Mouse (Mus musculus) testis, postnatal 10 days (tissue): ENCODE data around the gene Susd5.

Source experiments
- DNase-seq: peaks from one replicate; pipeline ENCODE4 v3.0.0; 2021; ENCODE audit warnings: low spot score

Gene Susd5

GRCm38 (mm10) chr9:114057090-114057796 lies at the start of gene Susd5:
Gene Susd5 (plus strand): TSS chr9:114057140.
- no peak for DNase-seq

GRCm38 (mm10) chr9:114007850-114008350 lies 49.0 kb upstream of the Susd5 start:
- no peak for DNase-seq

GRCm38 (mm10) chr9:114009526-114009925 lies 47.4 kb upstream of the Susd5 start:
- no peak for DNase-seq

- no peak for DNase-seq
These were observed 45.7 kb upstream of the Susd5 start for GRCm38 (mm10) chr9:114011203-114011602.

- no peak for DNase-seq
These were observed 42.9 kb upstream of the Susd5 start for GRCm38 (mm10) chr9:114014034-114014433.

DNA sequence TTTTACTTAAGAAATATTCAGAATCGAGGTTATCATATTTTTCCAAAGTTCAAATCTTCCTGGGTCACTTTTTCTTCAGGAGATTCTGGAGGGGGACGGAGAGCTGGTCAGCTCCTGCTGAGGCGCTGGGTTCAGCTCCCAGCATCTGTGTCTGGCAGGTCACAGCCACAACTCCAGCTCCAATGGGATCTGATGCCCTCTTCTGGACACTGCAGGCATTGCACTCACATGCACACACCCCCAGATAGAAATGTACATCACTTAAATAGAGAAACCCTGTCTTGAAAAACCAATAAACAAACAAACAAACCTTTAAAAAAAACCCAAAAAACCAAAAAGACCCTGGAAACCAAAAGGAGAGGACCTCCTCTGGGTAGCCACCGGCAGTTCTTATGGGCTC lies 41.2 kb upstream of the Susd5 start:
- DNase-seq, result no peak

GRCm38 (mm10) chr9:114016402-114016801 lies 40.5 kb upstream of the Susd5 start:
- no peak for DNase-seq

- DNase-seq, result no peak
These were observed 37.8 kb upstream of the Susd5 start for GRCm38 (mm10) chr9:114019012-114019762.

GRCm38 (mm10) chr9:114022141-114022540 lies 34.8 kb upstream of the Susd5 start:
- no peak for DNase-seq

GRCm38 (mm10) chr9:114025182-114025581 lies 31.8 kb upstream of the Susd5 start:
- DNase-seq, result no peak

- no peak for DNase-seq
These were observed 31.1 kb upstream of the Susd5 start for GRCm38 (mm10) chr9:114025846-114026245.

- peak; percentile 83 for DNase-seq
These were observed 30.5 kb upstream of the Susd5 start for GRCm38 (mm10) chr9:114026261-114026934.

GRCm38 (mm10) chr9:114040945-114041344 lies 16.0 kb upstream of the Susd5 start:
- DNase-seq, result no peak

- DNase-seq, result no peak
These were observed 14.4 kb upstream of the Susd5 start for GRCm38 (mm10) chr9:114042490-114042889.

DNA sequence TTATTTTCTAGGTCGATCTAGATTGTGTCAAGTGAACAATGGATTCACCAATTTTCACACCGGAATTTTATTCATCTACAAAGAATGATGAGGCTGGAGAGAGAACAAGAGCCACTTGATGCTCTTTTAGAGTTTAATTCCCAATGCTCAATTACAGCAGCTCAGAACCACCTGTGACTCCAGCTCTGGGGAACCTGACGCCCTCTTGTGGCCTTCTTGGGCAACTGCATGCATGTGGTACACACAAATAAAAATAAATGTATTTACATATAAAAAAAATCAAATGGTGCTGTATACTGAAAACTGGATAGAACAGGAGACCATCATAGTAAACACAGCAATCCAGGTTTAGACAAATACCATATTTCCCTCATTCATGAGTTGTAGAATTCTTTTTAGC lies 12.5 kb upstream of the Susd5 start:
- no peak for DNase-seq

GRCm38 (mm10) chr9:114046028-114046427 lies 10.9 kb upstream of the Susd5 start, which contains the start of gene Fbxl2:
Gene Fbxl2 (minus strand): TSS chr9:114046191.
- DNase-seq, result no peak

DNA sequence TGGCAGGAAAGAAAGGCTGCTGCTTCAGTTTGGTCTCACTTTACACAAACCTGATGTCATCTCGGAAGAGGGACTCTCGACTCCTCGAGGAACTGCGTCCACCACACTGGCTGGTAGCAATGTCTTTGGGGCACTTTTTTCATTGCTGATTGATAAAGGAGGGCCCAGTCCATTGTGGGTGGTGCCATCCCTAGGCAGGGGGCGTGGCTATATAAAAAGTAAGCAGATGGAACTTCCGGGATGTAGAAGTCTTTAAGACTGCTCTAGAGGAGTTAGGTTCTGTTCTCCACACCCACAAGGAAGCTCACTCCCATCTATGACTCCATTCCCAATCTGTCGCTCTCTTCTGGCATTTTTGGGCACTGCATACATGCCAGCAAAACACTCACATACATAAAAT lies 10.3 kb upstream of the Susd5 start:
- no peak for DNase-seq

GRCm38 (mm10) chr9:114050106-114050505 lies 6.8 kb upstream of the Susd5 start:
- no peak for DNase-seq

DNA sequence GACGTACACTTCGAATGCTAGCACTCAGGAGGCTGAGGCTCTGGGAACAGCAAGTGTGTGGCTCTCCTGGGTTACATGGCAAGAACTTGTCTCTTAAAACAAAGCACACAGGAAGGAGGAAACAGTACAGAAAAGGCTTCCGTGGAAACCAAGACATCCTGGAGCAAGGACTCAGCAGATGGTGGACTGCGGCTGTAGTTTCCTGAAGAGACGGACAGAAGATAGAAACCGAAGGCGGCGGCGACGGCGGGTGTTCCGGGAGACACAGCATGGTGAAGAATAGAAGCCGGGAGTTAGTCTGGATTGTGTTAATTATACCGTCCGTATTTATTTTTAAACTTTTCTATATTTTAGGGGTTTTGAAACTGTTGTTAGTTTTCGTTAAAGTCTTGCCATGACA lies 6.2 kb upstream of the Susd5 start:
- DNase-seq, result no peak

DNA sequence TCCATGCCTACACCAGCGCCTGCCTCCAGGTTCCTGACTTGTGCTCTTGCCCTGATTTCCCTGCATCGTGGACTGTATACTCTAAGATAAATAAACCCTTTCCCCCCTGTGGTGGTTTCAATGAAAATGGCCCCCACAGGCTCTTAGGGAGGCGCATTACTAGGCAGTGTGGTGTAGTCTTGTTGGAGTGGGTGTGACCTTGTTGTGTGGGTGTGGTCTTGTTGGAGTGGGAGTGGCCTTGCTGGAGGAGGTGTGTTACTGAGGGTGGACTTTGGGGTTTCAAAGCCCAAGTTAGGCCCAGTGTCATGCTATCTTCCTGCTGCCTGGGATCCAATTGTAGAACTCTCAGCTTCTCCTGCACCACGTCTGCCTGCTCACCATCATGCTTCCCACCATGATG lies 4.9 kb upstream of the Susd5 start:
- no peak for DNase-seq

- DNase-seq, result no peak
These were observed 4.1 kb upstream of the Susd5 start for GRCm38 (mm10) chr9:114052866-114053265.

DNA sequence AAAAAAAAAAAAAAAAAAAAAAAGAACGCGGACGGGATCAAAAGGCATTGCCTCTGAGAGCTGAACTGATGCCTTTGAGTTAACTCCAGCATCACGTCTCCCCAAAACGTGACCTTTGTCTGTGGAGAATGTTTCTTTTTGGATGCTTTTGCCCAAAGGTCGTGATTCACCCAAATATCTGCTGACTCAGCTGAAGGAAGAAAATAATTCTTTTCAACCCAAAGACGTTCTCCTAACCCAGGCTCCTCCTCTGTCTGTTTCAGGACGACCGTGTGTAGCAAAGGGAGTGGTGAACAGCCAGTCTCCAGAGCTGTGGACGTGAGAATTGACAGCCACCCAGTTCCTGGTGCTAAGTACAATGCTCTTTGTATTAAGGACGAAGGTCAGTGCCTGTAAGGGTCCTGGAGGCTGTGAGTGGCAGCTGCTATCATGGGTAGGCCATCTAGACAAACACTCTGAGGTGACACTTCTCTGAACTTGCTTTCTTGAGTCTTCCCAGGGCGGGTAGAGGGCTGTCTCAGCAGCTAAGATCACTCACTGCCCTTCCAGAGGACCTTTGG lies 11.6 kb downstream of the Susd5 start:
- no peak for DNase-seq
